Mouse (Mus musculus): ENCODE data around the gene Zmynd10.

DNA sequence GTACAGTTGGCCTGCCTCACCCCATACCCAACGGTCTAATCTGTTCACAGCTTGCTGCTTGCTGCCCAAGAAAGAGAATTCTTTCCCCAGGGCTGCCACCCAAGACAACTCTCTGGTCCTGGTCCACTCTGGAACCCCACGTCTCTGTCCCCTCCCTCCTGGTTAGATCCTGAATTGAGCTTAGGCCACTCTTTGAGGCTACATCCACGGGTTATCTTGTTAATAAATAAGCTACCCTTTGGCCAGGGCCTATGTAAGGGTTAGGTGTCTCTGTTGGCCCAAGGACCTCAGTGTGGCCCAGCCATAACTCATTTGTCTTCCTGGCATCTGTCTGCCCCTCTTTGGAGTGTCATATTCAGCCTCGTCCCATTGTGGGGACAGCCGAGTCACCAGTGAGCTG is 51.3 kb downstream of the Zmynd10 start:
- TF ChIP-seq CTCF (IDR thresholded peaks at IDR 0.05; ENCODE audit: control insufficient read depth, insufficient read depth, insufficient read length): no peak
- TF ChIP-seq CEBPB (IDR thresholded peaks at IDR 0.05; ENCODE audit: low read depth): no peak
- no peak for TF ChIP-seq USF1 (IDR thresholded peaks at IDR 0.05; ENCODE audit: low read depth)

All from C2C12 (cell line).